In the genomic region with DNA sequence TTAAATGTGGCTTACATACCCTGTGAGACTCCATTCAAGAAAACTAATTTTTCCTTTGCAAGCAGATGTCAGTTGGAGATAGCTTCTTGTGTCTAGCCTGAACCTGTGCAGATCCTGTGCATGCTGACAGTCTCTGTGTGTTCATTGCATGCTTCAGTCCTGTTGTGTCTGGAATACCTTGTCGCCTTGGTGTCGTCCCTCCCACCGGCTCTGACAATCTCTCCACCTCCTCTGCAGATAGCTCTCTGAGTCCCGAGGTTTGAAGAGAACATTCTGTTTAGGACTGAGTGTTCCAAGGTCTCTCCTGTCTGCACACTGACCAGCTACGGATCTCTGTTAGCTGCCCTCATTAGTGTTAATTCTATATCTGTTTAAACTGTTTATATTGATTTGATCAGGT, we compare ENCODE assay signal across 25 mouse cellular contexts.
DNase-seq lines count a peak whose midpoint lies in the region; ATAC-seq and TF ChIP-seq lines count a peak whose summit lies in the region.
"Had no signal": no experiment of that assay in that cellular context is flagged by ENCODE, and none has a peak within 500 bp of the region (broad histone marks: within the 10 kb centered on the region; RNA-seq: fewer than 3 reads in every experiment).

No protein-coding gene starts in this region.

- no peaks in the 10 kb centered on the region for H3K9me3 ChIP-seq in forebrain, embryonic 10.5 days
- no peaks in the 10 kb centered on the region for H3K9me3 ChIP-seq in forebrain, postnatal 0 days (ENCODE audit: low read length)
- H3K9me3 ChIP-seq in heart, embryonic 10.5 days: no peaks in the 10 kb centered on the region
- H3K9me3 ChIP-seq: embryonic facial prominence, embryonic 15.5 days; forebrain, embryonic 13.5 days; forebrain, embryonic 15.5 days had no signal

- H3K4me3 ChIP-seq in forebrain, embryonic 10.5 days: no peak overlapping the region
- no peak overlapping the region for H3K4me3 ChIP-seq in forebrain, postnatal 0 days (ENCODE audit: low read depth, low read length)
- H3K4me3 ChIP-seq in heart, embryonic 10.5 days: no peak overlapping the region
- H3K4me3 ChIP-seq: embryonic facial prominence, embryonic 13.5 days; embryonic facial prominence, embryonic 15.5 days; erythroblast, embryonic 14.5 days; forebrain, embryonic 13.5 days; forebrain, embryonic 15.5 days had no signal

- DNase-seq in forebrain, embryonic 10.5 days (ENCODE audit: extremely low spot score, low spot score): peak; percentile 10
- no peak for DNase-seq in forebrain, postnatal 0 days
- DNase-seq in heart, embryonic 10.5 days (ENCODE audit: low spot score): peak; percentile 69
- DNase-seq in heart, adult 9 months (ENCODE audit: low spot score in 2 of 2): no peak
- peak; percentile 3 for DNase-seq in ovary, postnatal 36 days (ENCODE audit: low spot score)
- no peak for DNase-seq in ovary, postnatal 14 days (ENCODE audit: low spot score)
- DNase-seq: adrenal gland, adult 8-10 months; adrenal gland, postnatal 14 days; adrenal gland, postnatal 36 days; B cell, adult 2 months; cerebellum, adult 11-12 months; cerebellum, adult 2 months; cerebellum, adult 9-10 months; cerebellum, postnatal 10 days; cerebellum, postnatal 25 days had no signal

- no peak for ATAC-seq in forebrain, postnatal 0 days
- ATAC-seq: activated CD4-positive, CD25-positive, alpha-beta regulatory T cell, adult 4 months; CD4-positive, CD25-positive, alpha-beta regulatory T cell, adult 4 months; forebrain, embryonic 13.5 days; forebrain, embryonic 15.5 days; Patski had no signal

- H3K9ac ChIP-seq in forebrain, postnatal 0 days: no peak overlapping the region
- H3K9ac ChIP-seq: embryonic facial prominence, embryonic 13.5 days; embryonic facial prominence, embryonic 15.5 days; forebrain, embryonic 13.5 days; forebrain, embryonic 15.5 days had no signal

- H3K36me3 ChIP-seq in forebrain, embryonic 10.5 days (replicated peaks): no peaks in the 10 kb centered on the region
- no peaks in the 10 kb centered on the region for H3K36me3 ChIP-seq in forebrain, postnatal 0 days (ENCODE audit: insufficient read depth)
- H3K36me3 ChIP-seq in heart, embryonic 10.5 days: no peaks in the 10 kb centered on the region
- H3K36me3 ChIP-seq: embryonic facial prominence, embryonic 13.5 days; embryonic facial prominence, embryonic 15.5 days; forebrain, embryonic 15.5 days; G1E had no signal

- 0 out of 2 replicates have a peak, but pooled peaks cover 6% of the 10 kb centered on the region for H3K27me3 ChIP-seq in forebrain, embryonic 10.5 days (ENCODE audit: poor library complexity, severe bottlenecking)
- H3K27me3 ChIP-seq in forebrain, postnatal 0 days (ENCODE audit: insufficient read depth, low read length): no peaks in the 10 kb centered on the region
- peaks cover 5% of the 10 kb centered on the region; the same call in 1 of the 2 replicates for H3K27me3 ChIP-seq in heart, embryonic 10.5 days (ENCODE audit: insufficient read depth, poor library complexity, severe bottlenecking)
- H3K27me3 ChIP-seq: CH12.LX; embryonic facial prominence, embryonic 13.5 days; forebrain, embryonic 13.5 days; forebrain, embryonic 15.5 days had no signal

- TF ChIP-seq CTCF in forebrain, postnatal 0 days (IDR thresholded peaks at IDR 0.05; ENCODE audit: low read depth): no peak

- no peak overlapping the region for H3K27ac ChIP-seq in forebrain, embryonic 10.5 days
- no peak overlapping the region for H3K27ac ChIP-seq in forebrain, postnatal 0 days (ENCODE audit: low read depth, low read length)
- no peak overlapping the region for H3K27ac ChIP-seq in heart, embryonic 10.5 days
- H3K27ac ChIP-seq: embryonic facial prominence, embryonic 13.5 days; embryonic facial prominence, embryonic 15.5 days; forebrain, embryonic 13.5 days; forebrain, embryonic 15.5 days had no signal

- H3K4me1 ChIP-seq in forebrain, embryonic 10.5 days: peaks cover 3% of the 10 kb centered on the region; the same call in 1 of the 2 replicates
- H3K4me1 ChIP-seq in forebrain, postnatal 0 days (ENCODE audit: insufficient read depth): no peaks in the 10 kb centered on the region
- 0 out of 2 replicates have a peak, but pooled peaks cover 3% of the 10 kb centered on the region for H3K4me1 ChIP-seq in heart, embryonic 10.5 days
- H3K4me1 ChIP-seq: embryonic facial prominence, embryonic 13.5 days; embryonic facial prominence, embryonic 15.5 days; forebrain, embryonic 13.5 days; forebrain, embryonic 15.5 days had no signal

- 89% methylated on average over 5 of the region's 5 CpGs for WGBS in forebrain, embryonic 10.5 days
- WGBS in forebrain, postnatal 0 days: 86% methylated on average over 5 of the region's 5 CpGs
- 66% methylated on average over 5 of the region's 5 CpGs for WGBS in heart, embryonic 10.5 days

- H3K4me2 ChIP-seq in forebrain, postnatal 0 days (ENCODE audit: low read depth): no peak overlapping the region
- H3K4me2 ChIP-seq: embryonic facial prominence, embryonic 13.5 days; embryonic facial prominence, embryonic 15.5 days; forebrain, embryonic 13.5 days; forebrain, embryonic 15.5 days had no signal

Comparison
In these comparisons a context has a peak if more than half of its experiments do, and no peak if none do; other contexts are left out.
1. DNase-seq: peak in forebrain, embryonic 10.5 days (single experiment), heart, embryonic 10.5 days (single experiment) and ovary, postnatal 36 days (single experiment); none in forebrain, postnatal 0 days (single experiment), heart, adult 9 months (0 of 2) and ovary, postnatal 14 days (single experiment).